Mouse (Mus musculus): ENCODE data around the gene Dctn3.

- no peak for TF ChIP-seq POLR2A (IDR thresholded peaks at IDR 0.05; ENCODE audit: control insufficient read depth, extremely low read depth, insufficient read depth, low read length, poor library complexity)
- TF ChIP-seq CTCF (IDR thresholded peaks at IDR 0.05; ENCODE audit: borderline replicate concordance, control insufficient read depth, extremely low read depth, insufficient read depth, low read length, poor library complexity): no peak
Measured at GRCm38 (mm10) chr4:41665009-41665675, 57.8 kb downstream of the Dctn3 start.

All from thymus, adult 2 months (tissue).